Mouse (Mus musculus) midbrain, postnatal 0 days (tissue): ENCODE data around the gene Ets1. TPM values are rescaled to one million over a fixed set of nuclear protein-coding genes. Genes with fewer than 3 reads are reported as not detected.

ENCODE experiments used
- ATAC-seq: fragments of 200-750 bp; cut with Nextera tagmentation; 2 replicates; pipeline ENCODE4 v1.8.0; 2017; ENCODE audit warnings: moderate number of reproducible peaks, mild to moderate bottlenecking, moderate TSS enrichment, moderate library complexity; ENCODE audit not compliant: low FRiP score
- DNase-seq: peaks from one replicate; pipeline ENCODE4 v3.0.0-alpha.2; 2015; ENCODE audit warnings: low spot score
- H3K27ac ChIP-seq: fragments of 300-500 bp; sonication (generic); 2 replicates; pipeline ENCODE4 v1.5.1; 2014; ENCODE audit warnings: low read depth, mild to moderate bottlenecking, low read length, mixed read lengths
- H3K27me3 ChIP-seq: fragments of 300-500 bp; sonication (generic); 2 replicates; pipeline ENCODE4 v1.6.1; 2014; ENCODE audit warnings: low read length, control low read depth, mixed read lengths; ENCODE audit not compliant: insufficient read depth
- H3K36me3 ChIP-seq: fragments of 300-500 bp; sonication (generic); 2 replicates; pipeline ENCODE4 v1.6.1; 2014; ENCODE audit warnings: low read length, control low read depth, mixed read lengths; ENCODE audit not compliant: insufficient read depth
- H3K4me1 ChIP-seq: fragments of 300-500 bp; sonication (generic); 2 replicates; pipeline ENCODE4 v1.6.1; 2014; ENCODE audit warnings: mild to moderate bottlenecking, control low read depth, antibody characterized with exemption, low read length, mixed read lengths; ENCODE audit not compliant: insufficient read depth
- H3K4me2 ChIP-seq: fragments of 300-500 bp; sonication (generic); 2 replicates; pipeline ENCODE4 v1.6.1; 2014; ENCODE audit warnings: low read depth, mild to moderate bottlenecking, low read length, mixed read lengths; ENCODE audit not compliant: poor library complexity, severe bottlenecking
- H3K4me3 ChIP-seq: fragments of 300-500 bp; sonication (generic); 2 replicates; pipeline ENCODE4 v1.5.1; 2014; ENCODE audit warnings: low read depth, mild to moderate bottlenecking, low read length, moderate library complexity
- H3K9ac ChIP-seq: fragments of 300-500 bp; sonication (generic); replicated peaks from 2 replicates; pipeline ENCODE4 v1.6.1; 2014; ENCODE audit warnings: mild to moderate bottlenecking, low read length, moderate library complexity, mixed read lengths; ENCODE audit not compliant: poor library complexity, severe bottlenecking
- H3K9me3 ChIP-seq: fragments of 300-500 bp; sonication (generic); 2 replicates; pipeline ENCODE4 v1.6.1; 2016; ENCODE audit warnings: low read length, control low read depth
- CTCF ChIP-seq: IDR thresholded peaks from 2 replicates; pipeline ENCODE4 v1.5.1; 2016; ENCODE audit warnings: antibody characterized with exemption, mild to moderate bottlenecking
- WGBS: fragments of 180-500 bp; shearing (Covaris S2); extraction: QIAGEN DNeasy Blood & Tissue Kit; methylation state at CpG from one replicate; pipeline ENCODE4 v1.1.7; 2014; 5-methylcytosine and 5-hydroxymethylcytosine counted together
- polyA plus RNA-seq: library from polyadenylated mRNA; unstranded; fragments of >200 nt; fragmentation: Nextera tagmentation; extraction: Ambion mirVana; gene quantifications from 2 replicates; pipeline ENCODE4 v1.2.1, GENCODE M21; 2015
- total RNA-seq: library from RNA; depleted of rRNA; stranded (reverse); fragments of >200 nt; gene quantifications from 2 replicates; pipeline ENCODE4 v1.2.3, GENCODE M21; 2014

Ets1 gene
- total and polyA plus RNA-seq, 2 experiments from 2014 or later: 8.9 to 10.8 TPM

DNA sequence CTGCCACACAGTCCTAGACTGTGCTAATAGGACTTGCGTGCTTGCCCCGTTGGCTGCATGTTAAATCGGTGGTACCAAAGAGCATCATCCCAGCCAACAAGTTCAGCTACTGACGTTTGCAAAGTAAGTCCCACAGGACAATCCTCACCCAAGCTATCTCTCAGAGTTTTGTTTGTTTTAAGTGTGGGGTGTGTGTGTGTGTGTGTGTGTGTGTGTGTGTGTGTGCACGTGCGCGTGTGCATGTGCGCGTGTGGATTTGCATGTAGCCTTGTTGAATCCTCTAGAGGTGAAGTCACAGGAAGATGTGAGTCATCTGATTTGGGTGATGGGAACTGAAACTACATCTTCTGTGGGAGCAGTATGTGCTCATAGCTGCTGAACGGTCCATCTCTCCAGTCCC is 16.1 kb downstream of the Ets1 start:
- H3K9ac ChIP-seq: no peak overlapping the region
- no peak overlapping the region for H3K4me3 ChIP-seq
- no peak for ATAC-seq
- no peaks in the 10 kb centered on the region for H3K9me3 ChIP-seq
- no peak for DNase-seq
- no peak overlapping the region for H3K27ac ChIP-seq
- H3K4me1 ChIP-seq: no peaks in the 10 kb centered on the region
- no peaks in the 10 kb centered on the region for H3K36me3 ChIP-seq
- no peak overlapping the region for H3K4me2 ChIP-seq
- H3K27me3 ChIP-seq: no peaks in the 10 kb centered on the region
- 89% methylated on average over 10 of the region's 10 CpGs for WGBS
- TF ChIP-seq CTCF: no peak

DNA sequence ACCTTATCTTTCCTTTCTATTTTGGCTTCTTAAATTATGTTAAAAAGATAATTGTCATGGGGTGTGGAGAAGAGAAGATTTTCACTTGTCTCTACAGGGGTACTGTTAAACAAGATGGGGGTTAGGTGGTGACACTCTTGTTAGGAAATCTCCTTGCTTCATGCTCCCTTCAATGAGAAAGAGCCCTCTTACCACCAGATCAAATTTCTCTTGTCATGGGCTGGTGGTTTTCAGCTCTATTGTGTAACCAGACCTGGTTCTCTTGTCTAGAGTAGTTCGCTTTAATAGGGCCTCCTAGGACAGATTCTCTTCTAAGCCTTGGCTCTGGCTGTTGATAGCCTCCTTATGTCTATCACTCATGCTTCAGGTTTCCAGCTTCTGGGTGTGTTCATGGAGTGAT is 18.3 kb downstream of the Ets1 start:
- no peak overlapping the region for H3K27ac ChIP-seq
- ATAC-seq (no peak), DNase-seq (no peak)
- no peaks in the 10 kb centered on the region for H3K4me1 ChIP-seq
- H3K9ac ChIP-seq: no peak overlapping the region
- no peak overlapping the region for H3K4me2 ChIP-seq
- H3K9me3 ChIP-seq: no peaks in the 10 kb centered on the region
- no peak for TF ChIP-seq CTCF
- H3K27me3 ChIP-seq: no peaks in the 10 kb centered on the region
- no peaks in the 10 kb centered on the region for H3K36me3 ChIP-seq
- 78% methylated on average over 1 of the region's 1 CpGs for WGBS
- H3K4me3 ChIP-seq: no peak overlapping the region

DNA sequence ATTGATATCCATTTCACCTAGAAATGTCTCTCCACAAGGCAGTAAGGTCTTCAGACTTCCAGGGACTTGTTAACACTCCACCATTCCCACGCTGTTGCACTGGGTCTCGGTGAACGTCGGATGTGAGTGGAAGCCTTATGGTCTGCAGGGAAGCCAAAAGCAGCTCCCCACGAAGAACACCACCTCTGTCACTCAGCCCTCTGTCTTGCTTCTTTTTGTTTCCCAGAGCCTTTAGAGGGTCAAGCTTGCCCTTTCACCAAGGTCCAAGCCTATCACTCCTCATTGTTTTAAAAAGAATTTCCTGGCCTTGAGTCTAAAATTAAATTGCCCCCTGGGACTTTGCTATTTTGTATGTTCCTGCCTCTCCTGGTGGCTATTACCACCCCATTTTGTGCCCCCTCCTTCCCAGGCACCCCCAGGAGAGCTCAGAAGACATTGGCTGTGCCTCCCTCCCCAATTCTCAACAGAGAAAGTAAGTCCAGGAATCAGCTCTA is 20.4 kb downstream of the Ets1 start:
- H3K4me3 ChIP-seq: no peak overlapping the region
- H3K4me2 ChIP-seq: no peak overlapping the region
- TF ChIP-seq CTCF: no peak
- H3K4me1 ChIP-seq: no peaks in the 10 kb centered on the region
- DNase-seq (no peak), ATAC-seq (no peak)
- no peak overlapping the region for H3K9ac ChIP-seq
- H3K27ac ChIP-seq: no peak overlapping the region
- 79% methylated on average over 5 of the region's 5 CpGs for WGBS
- H3K9me3 ChIP-seq: no peaks in the 10 kb centered on the region
- peaks cover 3% of the 10 kb centered on the region; the same call in 1 of the 2 replicates for H3K27me3 ChIP-seq
- no peaks in the 10 kb centered on the region for H3K36me3 ChIP-seq

DNA sequence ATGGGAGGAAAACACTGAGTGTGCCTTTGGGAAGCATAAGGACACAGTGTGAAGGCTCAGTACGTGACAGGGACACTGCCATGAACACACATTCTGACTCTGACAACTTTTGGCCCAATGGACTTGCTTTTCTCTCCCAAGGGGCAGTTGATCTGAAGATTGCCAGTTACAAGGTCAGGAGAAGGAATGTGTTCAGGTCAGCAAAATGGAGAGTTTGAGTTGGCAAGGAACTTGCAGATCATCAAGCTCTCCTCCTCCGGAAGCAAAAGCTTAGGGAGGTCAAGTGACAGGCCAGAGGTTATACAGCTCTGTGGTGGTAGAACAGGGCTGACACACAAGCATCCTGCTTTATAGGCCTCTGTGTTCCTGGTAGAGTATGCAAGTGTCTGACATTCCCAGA is 21.1 kb downstream of the Ets1 start:
- no peaks in the 10 kb centered on the region for H3K36me3 ChIP-seq
- 84% methylated on average over 2 of the region's 2 CpGs for WGBS
- H3K9ac ChIP-seq: no peak overlapping the region
- DNase-seq (no peak), ATAC-seq (no peak)
- no peak overlapping the region for H3K4me2 ChIP-seq
- H3K9me3 ChIP-seq: no peaks in the 10 kb centered on the region
- peaks cover 3% of the 10 kb centered on the region; the same call in 1 of the 2 replicates for H3K27me3 ChIP-seq
- no peaks in the 10 kb centered on the region for H3K4me1 ChIP-seq
- no peak overlapping the region for H3K4me3 ChIP-seq
- H3K27ac ChIP-seq: no peak overlapping the region
- no peak for TF ChIP-seq CTCF

DNA sequence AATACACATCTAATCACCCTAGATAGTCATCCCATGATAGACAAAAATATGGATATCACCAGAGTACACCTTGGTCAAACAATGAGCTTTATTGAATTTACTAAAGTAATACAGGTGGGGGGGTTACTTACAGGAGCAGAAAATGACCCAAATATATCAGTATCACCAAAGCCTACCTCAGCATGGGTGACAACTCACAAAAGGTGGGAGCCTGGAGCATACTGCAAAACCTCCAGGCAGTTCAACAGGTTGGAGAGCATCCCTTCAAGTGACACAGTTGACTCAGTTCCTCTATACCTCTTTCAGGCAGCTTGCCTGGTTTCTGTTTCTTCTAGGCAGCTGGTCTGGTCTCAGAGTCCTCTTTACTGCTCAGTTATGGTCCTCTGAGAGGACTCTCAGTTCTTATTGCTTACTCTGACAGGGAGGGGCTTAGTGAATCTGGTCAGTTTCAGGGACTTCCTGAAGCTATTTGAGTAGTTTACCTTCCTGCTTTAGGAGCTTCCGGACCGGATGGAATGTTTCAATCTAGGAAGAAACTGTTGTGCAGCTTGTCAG is 24.5 kb downstream of the Ets1 start:
- no peak overlapping the region for H3K27ac ChIP-seq
- no peak overlapping the region for H3K9ac ChIP-seq
- no peak overlapping the region for H3K4me3 ChIP-seq
- peaks cover 3% of the 10 kb centered on the region; the same call in 1 of the 2 replicates for H3K27me3 ChIP-seq
- no peaks in the 10 kb centered on the region for H3K36me3 ChIP-seq
- TF ChIP-seq CTCF: no peak
- no peaks in the 10 kb centered on the region for H3K4me1 ChIP-seq
- no peak for DNase-seq
- WGBS: 90% methylated on average over 2 of the region's 2 CpGs
- ATAC-seq: no peak
- no peak overlapping the region for H3K4me2 ChIP-seq
- H3K9me3 ChIP-seq: no peaks in the 10 kb centered on the region

DNA sequence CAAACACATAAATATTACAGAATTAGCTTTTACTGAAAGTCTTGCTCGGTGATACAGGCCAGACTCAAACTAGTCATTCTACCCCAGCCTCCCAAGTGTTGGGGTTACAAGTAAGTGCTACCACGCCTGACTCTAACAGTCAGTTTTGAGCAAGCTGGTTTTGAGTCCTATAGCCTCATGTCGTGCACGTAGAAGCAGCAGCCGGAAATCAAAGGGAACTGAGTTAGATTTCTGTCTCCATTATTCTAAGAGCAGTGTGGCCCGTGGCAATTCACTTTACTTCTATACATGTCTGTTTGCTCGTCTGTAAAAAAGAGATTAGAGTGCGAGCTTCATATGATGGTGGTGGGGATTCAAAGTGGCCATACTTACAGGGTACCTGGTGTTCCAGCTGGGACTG is 25.1 kb downstream of the Ets1 start:
- DNase-seq (no peak), ATAC-seq (no peak)
- H3K4me3 ChIP-seq: no peak overlapping the region
- no peak overlapping the region for H3K4me2 ChIP-seq
- H3K9ac ChIP-seq: no peak overlapping the region
- TF ChIP-seq CTCF: no peak
- 82% methylated on average over 8 of the region's 8 CpGs for WGBS
- H3K36me3 ChIP-seq: no peaks in the 10 kb centered on the region
- H3K27me3 ChIP-seq: peaks cover 3% of the 10 kb centered on the region; the same call in 1 of the 2 replicates
- H3K4me1 ChIP-seq: no peaks in the 10 kb centered on the region
- H3K9me3 ChIP-seq: no peaks in the 10 kb centered on the region
- H3K27ac ChIP-seq: no peak overlapping the region
